Mouse (Mus musculus): ENCODE measurements around the gene Nlrp4f.

DNA sequence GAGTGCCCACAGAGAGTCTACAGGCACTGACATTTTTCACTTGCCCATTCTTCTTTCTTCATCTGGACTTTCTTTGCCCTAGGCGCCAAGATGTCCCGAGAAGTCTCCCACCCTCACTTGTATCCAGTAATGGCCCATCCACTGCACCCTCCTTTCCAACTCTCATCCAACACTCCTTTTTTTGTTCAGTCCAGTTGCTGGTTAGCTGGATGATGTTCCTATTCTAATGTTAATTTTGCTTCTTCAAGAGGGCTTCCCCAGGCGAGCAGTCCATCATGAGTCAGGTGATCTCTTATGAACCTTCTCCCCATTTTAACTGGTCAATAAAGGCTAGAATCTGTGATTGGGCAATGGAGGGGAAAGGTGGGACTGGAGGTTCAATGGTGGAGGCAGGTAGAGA is 31.7 kb downstream of the Nlrp4f start:
- no peak for TF ChIP-seq ZC3H11A (IDR thresholded peaks at IDR 0.05; ENCODE audit: borderline replicate concordance, low read depth, low read length)
- TF ChIP-seq ZNF384 (IDR thresholded peaks at IDR 0.05; ENCODE audit: low read depth, low read length): no peak
- 0 out of 2 replicates have a peak, but pooled peaks have one; percentile 3 for TF ChIP-seq MAFK (IDR thresholded peaks at IDR 0.05; ENCODE audit: insufficient read depth, low read depth, low read length)
- no peak for TF ChIP-seq HCFC1 (IDR thresholded peaks at IDR 0.05; ENCODE audit: borderline replicate concordance, insufficient read depth, low read length)
